Mouse (Mus musculus) heart, embryonic 12.5 days (tissue): ENCODE measurements at regions not wholly inside any gene's neighbourhood (a gene's known extent, or its start where the extent isn't known, plus 50 kb on each side); places are given as distances from the start of the nearest gene placed in this dataset.

Experiments
- ATAC-seq: fragments of 200-750 bp; cut with Nextera tagmentation; 2 replicates; pipeline ENCODE4 v1.8.0; 2017; ENCODE audit warnings: moderate TSS enrichment, moderate library complexity; ENCODE audit not compliant: insufficient number of reproducible peaks, low FRiP score
- H3K27ac ChIP-seq: fragments of 300-500 bp; sonication (generic); 2 replicates; pipeline ENCODE4 v1.5.1; 2016; ENCODE audit warnings: mild to moderate bottlenecking, moderate library complexity; ENCODE audit not compliant: poor library complexity, severe bottlenecking
- H3K27me3 ChIP-seq: fragments of 300-500 bp; sonication (generic); replicated peaks from 2 replicates; pipeline ENCODE4 v1.6.1; 2016; ENCODE audit warnings: mild to moderate bottlenecking, moderate library complexity
- H3K36me3 ChIP-seq: fragments of 300-500 bp; sonication (generic); 2 replicates; pipeline ENCODE4 v1.6.1; 2016; ENCODE audit warnings: mild to moderate bottlenecking, moderate library complexity
- H3K4me1 ChIP-seq: fragments of 300-500 bp; sonication (generic); replicated peaks from 2 replicates; pipeline ENCODE4 v1.6.1; 2016; ENCODE audit warnings: mild to moderate bottlenecking
- H3K4me2 ChIP-seq: fragments of 300-500 bp; sonication (generic); 2 replicates; pipeline ENCODE4 v1.6.1; 2016; ENCODE audit warnings: mild to moderate bottlenecking, moderate library complexity
- H3K4me3 ChIP-seq: fragments of 300-500 bp; sonication (generic); 2 replicates; pipeline ENCODE4 v1.5.1; 2016; ENCODE audit warnings: mild to moderate bottlenecking
- H3K9ac ChIP-seq: fragments of 300-500 bp; sonication (generic); 2 replicates; pipeline ENCODE4 v1.6.1; 2016; ENCODE audit warnings: mild to moderate bottlenecking, moderate library complexity
- H3K9me3 ChIP-seq: fragments of 300-500 bp; sonication (generic); replicated peaks from 2 replicates; pipeline ENCODE4 v1.6.1; 2016; ENCODE audit warnings: mild to moderate bottlenecking, moderate library complexity
- WGBS: fragments of 180-500 bp; shearing (Covaris S2); methylation state at CpG from one replicate; pipeline ENCODE4 v1.1.7; 2016; 5-methylcytosine and 5-hydroxymethylcytosine counted together

GRCm38 (mm10) chr15:27327744-27328143, 138.7 kb upstream of the Ank start:
- peaks cover 4% of the 10 kb centered on the region; the same call in 1 of the 2 replicates for H3K4me1 ChIP-seq
- WGBS: 80% methylated on average over 5 of the region's 5 CpGs
- no peaks in the 10 kb centered on the region for H3K36me3 ChIP-seq
- no peak overlapping the region for H3K27ac ChIP-seq
- H3K9me3 ChIP-seq: no peaks in the 10 kb centered on the region
- no peak for ATAC-seq
- H3K27me3 ChIP-seq: 0 out of 2 replicates have a peak, but pooled peaks cover 3% of the 10 kb centered on the region
- no peak overlapping the region for H3K4me3 ChIP-seq
- no peak overlapping the region for H3K4me2 ChIP-seq
- H3K9ac ChIP-seq: no peak overlapping the region

GRCm38 (mm10) chr15:27328441-27328840, 138.0 kb upstream of the Ank start:
- Histone ChIP-seq H3K4me2 (no peak overlapping the region), H3K36me3 (no peaks in the 10 kb centered on the region), H3K27me3 (0 out of 2 replicates have a peak, but pooled peaks cover 3% of the 10 kb centered on the region), H3K4me3 (no peak overlapping the region), H3K9me3 (no peaks in the 10 kb centered on the region), H3K27ac (no peak overlapping the region), H3K9ac (no peak overlapping the region), H3K4me1 (peaks cover 4% of the 10 kb centered on the region; the same call in 1 of the 2 replicates)
- ATAC-seq: no peak
- WGBS: 84% methylated on average over 2 of the region's 2 CpGs

GRCm38 (mm10) chr15:27340070-27340469, 126.4 kb upstream of the Ank start:
- Histone ChIP-seq H3K9ac (no peak overlapping the region), H3K27me3 (no peaks in the 10 kb centered on the region), H3K4me3 (no peak overlapping the region), H3K4me2 (no peak overlapping the region), H3K36me3 (no peaks in the 10 kb centered on the region), H3K27ac (no peak overlapping the region), H3K9me3 (peaks cover 3% of the 10 kb centered on the region; the same call in 1 of the 2 replicates), H3K4me1 (no peaks in the 10 kb centered on the region)
- no peak for ATAC-seq
- 69% methylated on average over 4 of the region's 4 CpGs for WGBS

GRCm38 (mm10) chr15:27341518-27341976, 124.9 kb upstream of the Ank start:
- no peak for ATAC-seq
- H3K4me1 ChIP-seq: no peaks in the 10 kb centered on the region
- no peak overlapping the region for H3K27ac ChIP-seq
- H3K4me2 ChIP-seq: no peak overlapping the region
- WGBS: 68% methylated on average over 5 of the region's 5 CpGs
- H3K36me3 ChIP-seq: no peaks in the 10 kb centered on the region
- no peaks in the 10 kb centered on the region for H3K27me3 ChIP-seq
- H3K4me3 ChIP-seq: no peak overlapping the region
- H3K9me3 ChIP-seq: peaks cover 6% of the 10 kb centered on the region
- H3K9ac ChIP-seq: no peak overlapping the region

- H3K4me2 ChIP-seq: no peak overlapping the region
- 81% methylated on average over 6 of the region's 6 CpGs for WGBS
- H3K9ac ChIP-seq: no peak overlapping the region
- no peak overlapping the region for H3K4me3 ChIP-seq
- no peaks in the 10 kb centered on the region for H3K27me3 ChIP-seq
- H3K36me3 ChIP-seq: no peaks in the 10 kb centered on the region
- no peaks in the 10 kb centered on the region for H3K9me3 ChIP-seq
- ATAC-seq: no peak
- H3K27ac ChIP-seq: no peak overlapping the region
- no peaks in the 10 kb centered on the region for H3K4me1 ChIP-seq
Observed at GRCm38 (mm10) chr15:27358441-27358840, 108.0 kb upstream of the Ank start.

- no peak overlapping the region for H3K27ac ChIP-seq
- H3K36me3 ChIP-seq: no peaks in the 10 kb centered on the region
- H3K4me2 ChIP-seq: no peak overlapping the region
- H3K4me1 ChIP-seq: no peaks in the 10 kb centered on the region
- H3K27me3 ChIP-seq: no peaks in the 10 kb centered on the region
- H3K4me3 ChIP-seq: no peak overlapping the region
- no peaks in the 10 kb centered on the region for H3K9me3 ChIP-seq
- H3K9ac ChIP-seq: no peak overlapping the region
- 42% methylated on average over 1 of the region's 1 CpGs for WGBS
- no peak for ATAC-seq
Observed at GRCm38 (mm10) chr15:27359271-27359670, 107.2 kb upstream of the Ank start.

- H3K4me1 ChIP-seq: no peaks in the 10 kb centered on the region
- 46% methylated on average over 1 of the region's 1 CpGs for WGBS
- no peaks in the 10 kb centered on the region; the same call in 1 of the 2 replicates for H3K9me3 ChIP-seq
- no peak overlapping the region for H3K4me3 ChIP-seq
- no peaks in the 10 kb centered on the region for H3K27me3 ChIP-seq
- H3K27ac ChIP-seq: no peak overlapping the region
- no peak for ATAC-seq
- no peak overlapping the region for H3K9ac ChIP-seq
- no peaks in the 10 kb centered on the region for H3K36me3 ChIP-seq
- no peak overlapping the region for H3K4me2 ChIP-seq
Observed at GRCm38 (mm10) chr15:27374517-27374916, 92.0 kb upstream of the Ank start.

- Histone ChIP-seq H3K4me3 (no peak overlapping the region), H3K9ac (no peak overlapping the region), H3K4me2 (no peak overlapping the region), H3K36me3 (no peaks in the 10 kb centered on the region), H3K9me3 (no peaks in the 10 kb centered on the region; the same call in 1 of the 2 replicates), H3K27ac (no peak overlapping the region), H3K27me3 (no peaks in the 10 kb centered on the region), H3K4me1 (no peaks in the 10 kb centered on the region)
- ATAC-seq: no peak
- WGBS: 67% methylated on average over 3 of the region's 3 CpGs
Observed at GRCm38 (mm10) chr15:27378601-27379094, 87.8 kb upstream of the Ank start.

- Histone ChIP-seq H3K4me2 (no peak overlapping the region), H3K4me3 (no peak overlapping the region), H3K4me1 (no peaks in the 10 kb centered on the region), H3K36me3 (no peaks in the 10 kb centered on the region), H3K27ac (no peak overlapping the region), H3K27me3 (no peaks in the 10 kb centered on the region), H3K9ac (no peak overlapping the region), H3K9me3 (no peaks in the 10 kb centered on the region; the same call in 1 of the 2 replicates)
- ATAC-seq: no peak
- 77% methylated on average over 4 of the region's 4 CpGs for WGBS
Observed at GRCm38 (mm10) chr15:27380436-27380945, 86.0 kb upstream of the Ank start.

- Histone ChIP-seq H3K4me2 (no peak overlapping the region), H3K27ac (no peak overlapping the region), H3K4me1 (no peaks in the 10 kb centered on the region), H3K4me3 (no peak overlapping the region), H3K36me3 (no peaks in the 10 kb centered on the region), H3K27me3 (no peaks in the 10 kb centered on the region), H3K9ac (no peak overlapping the region), H3K9me3 (no peaks in the 10 kb centered on the region; the same call in 1 of the 2 replicates)
- WGBS: 61% methylated on average over 2 of the region's 2 CpGs
- ATAC-seq: no peak
Observed at GRCm38 (mm10) chr15:27381565-27381964, 84.9 kb upstream of the Ank start.

- ATAC-seq: no peak
- WGBS: 89% methylated on average over 2 of the region's 2 CpGs
- H3K4me3 ChIP-seq: no peak overlapping the region
- H3K27me3 ChIP-seq: no peaks in the 10 kb centered on the region
- H3K4me1 ChIP-seq: no peaks in the 10 kb centered on the region
- no peaks in the 10 kb centered on the region for H3K36me3 ChIP-seq
- no peaks in the 10 kb centered on the region for H3K9me3 ChIP-seq
- H3K4me2 ChIP-seq: no peak overlapping the region
- H3K9ac ChIP-seq: no peak overlapping the region
- H3K27ac ChIP-seq: no peak overlapping the region
Observed at GRCm38 (mm10) chr15:27390567-27390966, 75.9 kb upstream of the Ank start.

GRCm38 (mm10) chr15:27405721-27406161, 60.7 kb upstream of the Ank start:
- Histone ChIP-seq H3K4me3 (no peak overlapping the region), H3K4me1 (peaks cover 5% of the 10 kb centered on the region; the same call in 1 of the 2 replicates), H3K9me3 (no peaks in the 10 kb centered on the region), H3K27me3 (no peaks in the 10 kb centered on the region), H3K9ac (no peak overlapping the region), H3K36me3 (no peaks in the 10 kb centered on the region), H3K4me2 (peak overlapping the region; percentile 34), H3K27ac (no peak overlapping the region)
- 60% methylated on average over 20 of the region's 20 CpGs for WGBS
- no peak for ATAC-seq
